Mouse (Mus musculus) layer of hippocampus, adult 11-12 months (tissue): ENCODE measurements at regions not wholly inside any gene's neighbourhood (a gene's known extent, or its start where the extent isn't known, plus 50 kb on each side); places are given as distances from the start of the nearest gene placed in this dataset.

Experiments
- DNase-seq: peaks from one replicate; pipeline ENCODE4 v3.0.0; 2022; ENCODE audit warnings: low spot score

DNA sequence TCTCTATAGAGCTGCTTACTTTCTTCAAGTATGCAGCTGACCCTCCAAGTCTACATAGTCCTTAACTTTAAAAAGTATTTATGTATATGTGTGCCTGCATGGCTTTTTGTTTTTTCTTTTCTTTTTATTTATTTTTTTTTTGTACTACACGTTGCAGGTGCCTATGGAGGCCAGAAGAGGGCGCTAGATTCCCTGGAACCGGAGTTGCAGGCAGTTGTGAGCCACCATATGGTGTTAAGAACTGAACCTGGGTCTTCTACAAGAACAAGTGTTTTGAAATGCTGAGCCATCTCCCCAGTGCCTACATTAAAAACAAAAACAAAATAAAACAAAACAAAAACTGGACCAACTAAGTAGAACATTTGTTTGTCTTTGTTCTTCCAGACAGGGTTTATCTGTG is 325.9 kb upstream of the Dio3 start:
- no peak for DNase-seq

- no peak for DNase-seq
These were observed 321.6 kb upstream of the Dio3 start for GRCm38 (mm10) chr12:109957305-109957704.

DNA sequence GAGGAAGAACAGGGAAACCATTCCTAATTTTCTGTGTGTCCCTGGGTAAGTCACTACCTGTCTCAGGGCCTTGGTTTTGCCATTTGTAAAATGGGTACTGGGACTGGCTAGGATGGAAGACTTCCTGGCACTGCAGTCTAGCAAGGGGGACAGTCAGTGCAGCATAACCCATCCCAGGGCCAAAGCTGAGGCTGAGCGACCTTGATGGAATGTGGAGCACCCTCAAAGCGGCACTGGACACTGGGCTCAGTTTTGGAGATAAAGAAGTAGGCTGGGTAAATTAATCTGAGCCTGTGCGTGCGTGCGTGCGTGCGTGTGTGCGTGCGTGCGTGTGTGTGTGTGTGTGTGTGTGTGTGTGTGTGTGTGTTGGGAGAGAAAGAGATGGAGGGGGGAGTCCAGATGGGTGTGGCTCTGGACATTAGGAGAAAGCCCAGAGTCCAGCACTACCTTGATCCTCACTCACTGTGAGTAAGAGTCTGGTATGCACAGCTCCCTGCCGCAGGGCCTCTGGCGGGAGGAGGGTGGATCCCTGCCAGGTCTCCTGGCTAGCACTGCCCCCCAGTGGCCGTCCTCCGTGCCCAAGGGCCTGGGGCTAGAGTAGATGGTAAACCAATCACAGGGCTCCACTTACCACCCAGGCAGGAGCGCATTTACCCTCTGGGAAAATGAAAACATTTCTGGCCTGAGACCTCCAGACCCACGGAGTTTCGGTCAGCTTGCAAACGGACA is 320.3 kb upstream of the Dio3 start:
- peak; percentile 32 for DNase-seq

DNA sequence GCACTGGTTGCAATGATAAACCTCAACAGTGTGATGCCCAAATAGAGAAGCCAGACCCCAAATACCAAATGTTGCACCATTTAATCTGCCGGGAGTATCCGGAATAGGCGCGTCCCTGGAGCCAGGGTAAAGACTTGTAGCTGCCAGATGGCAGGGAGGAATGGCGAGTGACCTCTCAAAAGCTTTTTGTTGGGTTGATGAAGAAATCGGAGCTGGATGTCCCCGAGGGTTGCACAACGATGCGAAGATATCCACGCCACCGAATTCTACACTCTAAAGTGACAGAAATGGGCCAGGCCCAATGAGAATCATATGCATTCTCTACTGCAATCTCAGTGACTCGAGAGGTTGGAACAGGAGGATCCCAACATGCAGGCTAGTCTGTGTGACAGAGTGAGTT is 312.1 kb upstream of the Dio3 start:
- DNase-seq = no peak

GRCm38 (mm10) chr12:109968303-109968702 is 310.6 kb upstream of the Dio3 start:
- peak; percentile 48 for DNase-seq

DNA sequence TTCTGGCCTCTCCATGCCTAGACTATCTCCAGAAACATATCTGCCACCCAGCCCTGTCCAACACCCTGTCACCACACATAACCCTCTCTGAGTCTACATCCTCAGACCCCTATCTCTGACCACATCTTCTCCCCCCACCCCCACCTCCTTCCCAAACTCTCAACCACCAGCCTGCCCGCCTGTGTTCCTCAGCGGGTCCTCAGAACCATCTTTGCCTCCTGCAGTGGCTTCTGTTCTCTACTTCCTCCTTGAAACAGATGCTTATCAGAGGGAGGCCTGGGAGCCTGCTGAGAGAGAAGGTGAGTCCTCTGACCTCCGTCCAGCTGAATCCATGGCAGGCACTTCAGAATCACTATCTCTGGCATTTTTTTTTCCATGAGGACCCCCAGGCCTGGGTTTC is 307.4 kb upstream of the Dio3 start:
- DNase-seq = no peak

- DNase-seq = peak; percentile 26
These were observed 306.4 kb upstream of the Dio3 start for GRCm38 (mm10) chr12:109972366-109973015.

- no peak for DNase-seq
These were observed 305.3 kb upstream of the Dio3 start for GRCm38 (mm10) chr12:109973598-109973997.

DNA sequence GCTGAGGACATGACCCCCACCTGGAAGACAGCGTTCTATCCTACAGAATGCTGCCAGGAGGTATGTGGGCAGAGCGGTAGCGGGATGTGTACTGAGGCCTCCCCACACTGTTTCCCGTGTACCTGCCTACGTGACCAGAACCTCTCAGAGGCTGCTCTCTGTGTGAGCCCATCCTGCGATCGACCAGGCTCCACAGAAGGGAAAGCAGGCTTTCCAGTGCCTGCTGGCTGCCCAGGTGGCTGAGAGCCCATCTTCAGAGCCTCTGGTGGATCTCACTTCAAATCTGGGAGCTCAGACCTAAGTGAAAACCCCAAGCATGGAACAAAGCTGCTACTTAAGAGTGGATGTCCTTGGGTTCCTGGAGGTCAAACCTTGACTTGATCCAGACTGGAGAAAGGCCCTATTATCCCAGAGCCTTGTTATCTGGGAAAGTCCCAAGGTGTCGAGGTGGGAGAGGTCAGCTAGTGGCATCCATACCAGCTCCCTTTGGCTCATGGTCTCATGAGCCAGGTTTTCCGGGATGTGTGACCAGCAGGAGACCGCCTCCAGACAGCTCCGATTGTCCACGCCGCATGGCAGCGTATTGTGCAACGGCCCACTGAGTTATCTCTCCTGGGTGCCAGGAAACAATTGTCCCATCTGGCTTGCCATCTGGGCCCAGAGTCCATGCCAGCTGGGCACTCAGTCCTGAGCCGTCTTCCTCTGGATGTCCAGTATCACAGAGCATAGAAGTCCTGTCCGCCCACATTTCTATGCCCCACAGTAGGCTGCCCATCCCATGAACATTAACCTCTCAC is 303.5 kb upstream of the Dio3 start:
- peak; percentile 41 for DNase-seq

GRCm38 (mm10) chr12:109984651-109985050 is 294.2 kb upstream of the Dio3 start:
- DNase-seq = no peak

- no peak for DNase-seq
These were observed 285.5 kb upstream of the Dio3 start for GRCm38 (mm10) chr12:109993410-109993809.

DNA sequence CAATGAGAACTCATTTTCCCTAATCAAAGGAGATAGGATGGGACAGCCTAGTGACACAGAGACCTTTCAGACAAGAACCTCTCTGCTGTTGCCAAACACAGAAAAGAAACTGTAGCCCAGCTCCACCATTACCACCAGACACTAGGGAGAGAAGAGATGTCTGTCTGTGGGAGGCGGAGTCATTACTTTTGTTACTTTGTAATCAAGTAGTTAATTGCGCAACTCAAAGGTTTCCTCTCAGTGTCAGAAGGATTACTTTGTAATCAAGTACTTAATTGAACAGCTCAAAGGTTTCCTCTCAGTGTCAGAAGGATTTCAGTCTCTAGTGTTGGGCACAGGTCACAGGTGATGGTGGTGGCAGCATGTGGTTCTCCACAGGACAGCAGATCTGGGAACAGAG is 276.2 kb upstream of the Dio3 start:
- no peak for DNase-seq

DNA sequence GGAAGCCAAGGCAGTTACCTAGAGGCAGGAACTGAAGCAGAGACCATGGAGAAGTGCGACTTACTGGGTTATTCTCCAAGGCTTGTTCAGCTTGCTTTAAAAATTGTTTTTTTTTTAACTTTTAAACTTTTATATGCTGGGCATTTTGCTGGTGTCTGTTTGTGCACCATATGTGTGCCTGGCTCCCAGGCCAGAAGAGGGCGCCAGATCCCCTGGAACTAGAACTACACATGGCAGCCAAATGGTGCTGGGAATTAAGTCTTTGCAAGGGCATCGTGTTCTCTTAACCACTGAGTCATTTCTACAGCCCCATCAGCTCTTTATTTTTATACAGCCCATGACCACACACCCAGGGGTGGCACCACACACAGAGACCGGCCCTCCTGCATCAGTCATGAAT is 269.7 kb upstream of the Dio3 start:
- no peak for DNase-seq

DNA sequence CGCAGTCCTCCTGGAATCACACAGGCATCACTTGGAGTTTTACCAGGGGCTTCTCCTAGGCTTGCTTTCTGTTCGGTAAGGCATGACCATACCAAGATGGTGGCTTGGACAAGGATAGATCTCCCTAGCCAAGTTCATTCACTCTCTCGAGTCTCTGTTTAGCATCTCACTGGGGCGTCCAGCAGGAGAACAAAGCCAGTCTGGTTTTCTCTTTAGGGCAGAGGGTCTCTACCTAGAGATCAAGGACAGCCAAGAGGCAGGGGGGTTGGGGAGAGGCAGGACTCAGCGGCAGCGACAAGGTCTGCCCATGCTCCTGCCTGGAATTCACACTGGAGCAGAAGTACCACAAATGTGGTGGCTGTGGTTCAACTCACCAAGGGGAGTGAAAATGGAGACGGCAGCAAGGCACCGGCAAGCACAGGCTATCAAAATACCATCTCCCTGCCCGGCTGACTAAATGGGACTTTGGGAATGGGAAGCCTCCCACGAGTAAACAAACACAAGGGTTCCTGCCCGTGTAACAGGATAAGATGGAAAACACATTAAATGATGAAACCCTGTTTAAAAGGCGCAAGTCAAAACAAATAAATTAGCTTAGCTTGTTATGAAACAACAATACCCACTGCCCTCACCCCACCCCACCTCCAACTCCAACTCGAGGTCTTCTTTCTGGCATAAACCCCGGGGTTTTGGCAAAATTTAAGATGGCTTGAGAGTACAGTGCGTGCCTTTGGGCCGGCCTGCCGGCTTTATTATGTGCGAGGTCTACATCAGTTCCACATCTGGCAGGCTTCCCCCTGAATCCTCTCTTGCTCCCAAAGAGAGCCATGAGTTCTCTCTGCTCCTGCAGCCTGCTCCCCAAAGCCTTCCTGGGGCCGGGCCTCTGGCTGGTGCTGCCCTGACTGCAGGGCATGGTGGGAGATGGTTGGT is 258.1 kb upstream of the Dio3 start:
- DNase-seq = no peak

DNA sequence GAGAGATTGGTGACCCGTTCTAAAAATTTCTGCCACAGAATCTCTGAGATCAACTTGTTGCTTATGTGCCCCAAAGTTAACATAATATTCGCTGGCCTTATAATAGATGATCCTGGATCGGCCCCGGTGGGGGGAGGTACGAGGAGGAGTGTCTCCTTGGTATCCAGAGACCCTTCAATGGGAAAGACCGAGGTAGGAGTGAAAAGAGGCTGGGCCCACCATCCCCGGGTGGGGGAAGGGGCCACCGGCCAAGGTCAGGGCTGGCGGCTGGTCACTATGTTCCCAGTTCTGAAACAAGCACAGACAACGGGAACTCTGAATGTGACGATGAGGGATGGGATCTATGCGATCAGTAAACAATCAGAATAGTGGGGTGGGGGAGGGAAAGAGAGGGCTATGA is 257.2 kb upstream of the Dio3 start:
- no peak for DNase-seq

DNA sequence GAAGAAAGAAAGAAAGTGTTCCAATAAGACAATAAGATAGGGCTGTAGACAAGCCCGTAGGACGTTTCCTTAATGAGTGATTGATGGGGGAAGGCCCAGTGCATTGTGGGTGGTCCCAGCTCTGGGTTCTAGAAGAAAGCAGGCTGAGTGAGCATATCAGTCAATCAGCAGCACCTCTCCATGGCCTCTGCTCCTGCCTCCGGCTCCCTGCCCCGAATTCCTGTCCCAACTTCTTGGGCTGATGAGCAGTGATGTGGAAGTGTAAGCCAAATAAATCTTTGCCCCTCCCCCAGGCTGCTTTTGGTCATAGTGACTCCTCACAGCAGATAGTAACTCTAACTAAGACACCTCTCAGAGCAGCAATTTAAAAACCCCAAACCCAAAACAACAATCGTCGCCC is 256.2 kb upstream of the Dio3 start:
- DNase-seq = no peak

GRCm38 (mm10) chr12:110023192-110024101 is 255.4 kb upstream of the Dio3 start:
- no peak for DNase-seq

DNA sequence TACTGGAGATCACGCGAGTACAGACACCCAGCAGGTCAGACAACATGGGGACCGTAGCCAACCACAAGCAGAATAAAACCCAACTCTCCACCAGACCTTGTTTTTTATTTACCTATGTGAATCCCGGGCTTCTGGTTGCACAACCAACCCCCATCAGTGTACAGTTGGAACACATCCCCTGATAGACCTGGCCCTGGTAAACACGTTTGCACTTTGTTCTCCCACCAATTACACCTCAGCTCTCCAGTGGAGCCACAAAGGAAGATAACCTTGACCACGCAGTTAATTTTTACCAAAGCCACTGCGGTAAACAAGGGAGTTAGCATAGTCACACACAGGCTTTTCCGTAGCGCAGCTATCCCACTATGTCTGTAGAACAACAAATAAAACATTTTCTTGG is 254.6 kb upstream of the Dio3 start:
- no peak for DNase-seq

- no peak for DNase-seq
These were observed 253.7 kb upstream of the Dio3 start for GRCm38 (mm10) chr12:110025171-110025570.

DNA sequence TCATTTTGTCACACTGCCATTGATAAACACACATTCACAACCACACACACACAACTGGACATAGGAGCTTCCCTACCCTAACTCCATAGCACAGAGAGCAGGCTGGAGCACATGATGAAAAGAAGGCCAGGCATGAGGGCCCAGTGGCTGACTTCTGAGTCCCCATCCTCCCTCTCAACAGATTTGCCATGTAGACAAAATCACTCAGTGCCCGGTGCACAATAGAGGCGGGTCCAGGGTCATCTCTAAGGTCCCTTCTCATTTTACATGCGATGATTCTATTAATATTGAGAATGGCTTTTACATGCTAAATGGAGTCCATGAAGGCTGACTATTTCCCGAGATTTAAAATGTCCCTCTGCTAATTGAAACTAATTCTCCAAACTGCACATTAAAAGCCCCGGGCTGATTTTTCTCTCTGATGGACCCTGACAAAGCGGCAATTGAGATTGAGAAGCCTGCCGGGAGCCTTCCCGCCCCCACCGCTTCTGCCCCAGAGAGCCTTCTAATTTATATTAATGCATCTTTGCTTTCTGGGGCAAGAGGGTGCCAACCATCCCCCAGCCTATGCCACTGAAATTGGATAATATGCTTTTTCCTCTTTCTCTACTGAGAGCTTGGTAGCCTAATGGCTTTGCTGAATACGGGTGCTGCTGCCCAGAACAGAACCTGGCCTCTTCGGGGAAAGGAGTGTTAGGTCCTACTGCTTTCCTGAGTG is 252.7 kb upstream of the Dio3 start:
- no peak for DNase-seq
